Mouse (Mus musculus): Measurements from ENCODE around the gene Sult2b1.

- no peak for TF ChIP-seq CTCF (conservative IDR thresholded peaks at IDR 0.05; ENCODE audit: low read length)
- TF ChIP-seq POU5F1 (IDR thresholded peaks at IDR 0.05; ENCODE audit: borderline replicate concordance, low read length): no peak
- TF ChIP-seq NANOG (IDR thresholded peaks at IDR 0.05; ENCODE audit: borderline replicate concordance, low read length): no peak
Observed at GRCm38 (mm10) chr7:45702809-45703520, 81.5 kb downstream of the Sult2b1 start.

Data from E14TG2a.4 (cell line).